Mouse (Mus musculus) midbrain, embryonic 10.5 days (tissue): ENCODE measurements at regions not wholly inside any gene's neighbourhood (a gene's known extent, or its start where the extent isn't known, plus 50 kb on each side); places are given as distances from the start of the nearest gene placed in this dataset.

Experiments
- DNase-seq: peaks from one replicate; pipeline ENCODE4 v3.0.0-alpha.2; 2017; ENCODE audit warnings: low spot score
- H3K27ac ChIP-seq: fragments of 300-500 bp; sonication (generic); replicated peaks from 2 replicates; pipeline ENCODE4 v1.5.1; 2016; ENCODE audit warnings: mild to moderate bottlenecking
- H3K27me3 ChIP-seq: fragments of 300-500 bp; sonication (generic); 2 replicates; pipeline ENCODE4 v1.6.1; 2016; ENCODE audit warnings: low read depth, mild to moderate bottlenecking; ENCODE audit not compliant: poor library complexity, severe bottlenecking
- H3K36me3 ChIP-seq: fragments of 300-500 bp; sonication (generic); 2 replicates; pipeline ENCODE4 v1.6.1; 2016; ENCODE audit warnings: mild to moderate bottlenecking, moderate library complexity
- H3K4me1 ChIP-seq: fragments of 300-500 bp; sonication (generic); 2 replicates; pipeline ENCODE4 v1.6.1; 2016
- H3K4me3 ChIP-seq: fragments of 300-500 bp; sonication (generic); 2 replicates; pipeline ENCODE4 v1.5.1; 2016; ENCODE audit warnings: mild to moderate bottlenecking, moderate library complexity
- H3K9me3 ChIP-seq: fragments of 300-500 bp; sonication (generic); replicated peaks from 2 replicates; pipeline ENCODE4 v1.6.1; 2016; ENCODE audit warnings: mild to moderate bottlenecking
- WGBS: fragments of 180-500 bp; shearing (Covaris S2); methylation state at CpG from one replicate; pipeline ENCODE4 v1.1.7; 2016; 5-methylcytosine and 5-hydroxymethylcytosine counted together

DNA sequence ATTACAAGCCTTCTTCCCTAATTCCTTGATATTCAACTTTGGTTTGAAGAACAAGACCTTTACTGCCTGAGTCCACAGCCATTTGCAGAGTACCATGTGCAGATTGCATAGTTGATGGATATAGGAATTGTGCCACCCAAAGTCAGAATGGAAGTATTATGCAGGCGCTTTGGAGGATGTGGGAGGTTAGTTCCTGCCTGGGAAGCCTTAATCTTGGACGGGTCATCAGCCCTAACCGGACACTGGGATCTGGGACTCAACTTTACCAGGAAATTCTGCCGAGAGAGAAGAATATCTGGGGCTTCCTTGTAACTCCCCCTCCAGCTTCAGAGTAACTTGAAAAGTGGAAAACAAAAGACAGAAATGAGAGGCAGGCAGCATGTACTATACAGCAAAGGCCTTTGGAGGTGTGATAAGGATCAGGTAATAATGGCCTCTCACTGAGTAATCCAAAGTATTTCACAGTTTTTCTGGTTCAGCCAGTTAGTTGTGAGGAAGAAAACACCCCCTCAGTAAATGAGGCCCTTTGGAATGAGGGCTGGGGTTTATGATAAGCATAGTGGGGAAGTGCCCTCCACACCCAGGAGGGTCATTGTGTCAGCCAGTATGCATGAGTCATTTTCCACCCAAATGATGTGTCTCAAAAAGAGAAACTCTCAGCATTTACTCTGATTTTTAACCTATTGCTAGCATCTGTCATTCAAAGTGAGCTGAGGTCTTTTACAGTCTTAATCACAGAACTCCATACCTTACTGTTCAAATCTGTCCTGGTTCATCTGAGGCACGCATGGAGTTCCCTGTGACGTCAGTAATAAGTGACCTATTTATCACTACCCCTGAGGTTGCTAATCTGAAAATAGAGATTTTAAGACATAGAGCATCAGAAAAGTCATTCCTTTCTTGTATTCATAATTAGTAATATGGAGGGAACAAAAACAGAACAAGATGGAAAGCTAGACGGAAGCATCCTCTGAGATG is 91.7 kb upstream of the Klf6 start:
- Histone ChIP-seq H3K36me3 (no peaks in the 10 kb centered on the region), H3K4me1 (no peaks in the 10 kb centered on the region), H3K9me3 (no peaks in the 10 kb centered on the region), H3K4me3 (no peak overlapping the region), H3K27me3 (no peaks in the 10 kb centered on the region), H3K27ac (no peak overlapping the region)
- DNase-seq, result no peak
- WGBS, result 83% methylated on average over 7 of the region's 7 CpGs

DNA sequence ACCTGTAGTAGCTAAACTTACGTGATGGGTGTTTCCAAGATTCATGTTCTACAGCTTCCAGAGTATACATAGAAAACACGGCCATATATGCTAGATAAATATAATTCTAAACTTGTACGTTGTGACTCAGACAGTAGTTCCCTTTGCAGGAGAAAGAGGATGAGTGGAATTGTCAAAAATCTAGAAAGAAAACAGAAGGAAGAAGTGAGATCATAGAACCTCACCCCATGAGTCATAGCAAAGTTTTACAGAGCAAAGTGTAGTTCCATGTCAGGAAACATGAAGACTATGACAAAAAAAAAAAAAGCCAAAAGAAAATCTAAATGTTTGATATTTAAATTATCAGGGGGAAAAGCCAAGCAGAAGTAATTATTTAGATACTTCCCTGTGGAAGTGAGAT is 87.5 kb upstream of the Klf6 start:
- Histone ChIP-seq H3K36me3 (no peaks in the 10 kb centered on the region), H3K4me3 (no peak overlapping the region), H3K27ac (no peak overlapping the region), H3K27me3 (no peaks in the 10 kb centered on the region), H3K9me3 (no peaks in the 10 kb centered on the region), H3K4me1 (no peaks in the 10 kb centered on the region)
- DNase-seq, result no peak
- WGBS, result 91% methylated on average over 3 of the region's 3 CpGs

DNA sequence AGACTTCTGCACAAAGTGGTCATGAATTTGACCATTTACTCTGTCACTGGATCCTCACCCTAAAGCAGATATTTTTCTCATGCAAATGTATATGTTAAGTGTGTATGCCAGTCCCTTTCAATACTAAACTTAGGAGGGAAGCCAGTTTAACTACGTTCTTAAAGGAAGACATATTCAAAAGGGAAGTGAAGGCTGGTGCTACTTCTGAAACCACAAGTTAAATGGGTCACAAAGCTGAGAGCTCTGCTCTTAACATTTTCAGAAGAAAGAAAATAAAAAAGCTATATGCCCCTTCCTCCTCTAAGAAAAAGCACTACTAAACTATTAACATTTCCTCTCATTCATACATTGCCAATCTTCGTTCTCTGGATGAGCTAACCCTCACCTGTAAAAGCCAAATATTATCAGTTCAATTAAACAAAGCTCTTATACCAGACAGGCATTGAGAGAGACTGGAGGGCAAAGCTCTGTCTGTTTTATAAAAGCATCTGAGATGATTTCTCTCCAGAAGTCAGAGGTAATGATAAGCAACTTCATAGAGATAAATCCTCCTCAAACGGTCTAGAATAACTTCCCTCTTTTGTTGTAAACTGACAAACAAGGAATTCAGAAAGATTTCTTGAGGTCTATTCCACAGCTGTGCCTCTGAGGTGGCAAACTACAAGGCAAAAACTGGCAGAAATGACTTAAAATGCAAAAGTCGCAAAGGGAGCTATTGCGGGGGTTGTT is 82.7 kb upstream of the Klf6 start:
- H3K27me3 ChIP-seq, result no peaks in the 10 kb centered on the region
- no peaks in the 10 kb centered on the region for H3K36me3 ChIP-seq
- no peaks in the 10 kb centered on the region for H3K9me3 ChIP-seq
- WGBS, result 76% methylated on average over 5 of the region's 5 CpGs
- H3K4me3 ChIP-seq, result no peak overlapping the region
- H3K4me1 ChIP-seq, result 0 out of 2 replicates have a peak, but pooled peaks cover 2% of the 10 kb centered on the region
- no peak for DNase-seq
- no peak overlapping the region for H3K27ac ChIP-seq

DNA sequence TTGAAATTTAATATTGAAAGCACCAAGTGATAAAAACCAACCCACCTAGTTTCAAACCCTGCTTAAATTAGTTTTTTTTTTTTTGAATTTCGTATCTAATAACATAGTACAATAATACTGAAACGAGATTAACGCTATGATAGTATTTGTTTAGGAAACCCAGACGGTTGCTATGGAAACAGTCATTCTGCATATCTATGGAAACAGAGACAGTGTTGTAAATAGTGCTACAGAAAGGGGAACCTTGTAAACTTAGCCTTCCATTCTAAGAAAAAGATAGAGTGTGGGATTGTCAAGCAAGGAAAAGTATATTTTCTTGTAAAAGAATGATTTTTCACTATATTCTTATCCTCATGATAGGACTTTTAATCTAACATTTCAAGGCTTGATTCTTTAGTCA is 81.9 kb upstream of the Klf6 start:
- Histone ChIP-seq H3K4me1 (0 out of 2 replicates have a peak, but pooled peaks cover 2% of the 10 kb centered on the region), H3K4me3 (no peak overlapping the region), H3K9me3 (no peaks in the 10 kb centered on the region), H3K27ac (no peak overlapping the region), H3K36me3 (no peaks in the 10 kb centered on the region), H3K27me3 (no peaks in the 10 kb centered on the region)
- WGBS, result 50% methylated on average over 4 of the region's 4 CpGs
- DNase-seq, result no peak

DNA sequence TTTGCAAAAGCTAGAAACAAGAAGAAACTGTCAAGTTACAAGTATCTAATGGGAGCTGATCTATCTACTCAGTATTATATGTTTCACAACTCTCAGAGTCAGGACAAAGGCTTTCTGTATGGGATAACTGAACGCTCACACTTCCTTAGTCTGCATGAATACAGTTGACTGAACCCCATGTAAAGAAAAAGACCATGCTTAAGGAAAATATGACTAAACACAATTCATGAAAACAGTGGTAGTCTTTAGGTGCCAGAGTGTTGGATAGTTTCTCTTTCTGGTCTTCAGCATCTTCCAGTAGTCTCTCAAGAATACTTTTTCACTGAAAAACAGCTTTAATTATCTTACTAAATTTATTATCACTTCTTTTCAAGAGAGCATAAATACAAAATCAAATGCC is 78.7 kb upstream of the Klf6 start:
- DNase-seq, result no peak
- no peaks in the 10 kb centered on the region for H3K9me3 ChIP-seq
- 92% methylated on average over 1 of the region's 1 CpGs for WGBS
- no peak overlapping the region for H3K27ac ChIP-seq
- no peaks in the 10 kb centered on the region for H3K27me3 ChIP-seq
- H3K4me3 ChIP-seq, result no peak overlapping the region
- no peaks in the 10 kb centered on the region for H3K36me3 ChIP-seq
- H3K4me1 ChIP-seq, result 0 out of 2 replicates have a peak, but pooled peaks cover 2% of the 10 kb centered on the region

DNA sequence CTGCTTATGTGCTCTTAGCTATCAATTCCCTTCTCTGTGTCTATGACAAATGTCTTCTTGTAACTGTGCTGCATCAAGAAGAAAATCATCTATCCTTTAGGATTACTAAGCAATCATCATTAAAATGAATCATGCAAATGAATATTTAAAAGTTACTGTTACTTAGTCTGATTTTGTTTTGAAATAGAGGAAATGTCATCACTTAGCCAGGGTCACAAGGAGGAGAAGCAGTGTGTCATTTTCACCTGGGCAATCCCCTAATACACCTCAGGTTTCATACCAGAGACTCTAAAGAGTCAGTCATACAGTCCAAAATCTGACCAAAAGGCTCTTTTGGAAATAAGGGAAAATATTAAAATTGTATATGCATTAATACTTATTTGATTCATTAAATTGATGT is 74.2 kb upstream of the Klf6 start:
- Histone ChIP-seq H3K27ac (no peak overlapping the region), H3K36me3 (no peaks in the 10 kb centered on the region), H3K4me1 (no peaks in the 10 kb centered on the region), H3K27me3 (no peaks in the 10 kb centered on the region), H3K9me3 (no peaks in the 10 kb centered on the region), H3K4me3 (no peak overlapping the region)
- DNase-seq, result no peak

DNA sequence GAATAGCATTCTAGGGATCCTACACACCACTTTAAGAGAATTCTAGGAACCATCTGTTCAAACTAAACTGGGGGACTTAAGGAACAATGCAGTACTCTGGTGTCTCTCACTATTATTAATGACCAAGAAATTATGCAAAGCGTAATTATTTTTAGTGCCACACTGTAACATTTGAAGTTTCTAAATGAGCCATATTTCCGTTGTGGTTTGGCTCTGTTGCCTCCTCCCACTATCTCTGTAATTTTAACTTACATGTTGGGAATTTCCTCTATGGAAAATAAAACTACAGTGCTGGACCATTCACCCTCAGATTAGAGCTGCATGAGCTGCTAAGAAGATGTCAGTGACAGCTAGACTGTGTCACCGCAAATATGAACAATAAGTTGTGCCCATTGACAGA is 72.0 kb upstream of the Klf6 start:
- H3K4me1 ChIP-seq, result no peaks in the 10 kb centered on the region
- 87% methylated on average over 3 of the region's 3 CpGs for WGBS
- no peaks in the 10 kb centered on the region for H3K27me3 ChIP-seq
- H3K27ac ChIP-seq, result no peak overlapping the region
- H3K36me3 ChIP-seq, result no peaks in the 10 kb centered on the region
- no peak overlapping the region for H3K4me3 ChIP-seq
- DNase-seq, result no peak
- no peaks in the 10 kb centered on the region for H3K9me3 ChIP-seq

DNA sequence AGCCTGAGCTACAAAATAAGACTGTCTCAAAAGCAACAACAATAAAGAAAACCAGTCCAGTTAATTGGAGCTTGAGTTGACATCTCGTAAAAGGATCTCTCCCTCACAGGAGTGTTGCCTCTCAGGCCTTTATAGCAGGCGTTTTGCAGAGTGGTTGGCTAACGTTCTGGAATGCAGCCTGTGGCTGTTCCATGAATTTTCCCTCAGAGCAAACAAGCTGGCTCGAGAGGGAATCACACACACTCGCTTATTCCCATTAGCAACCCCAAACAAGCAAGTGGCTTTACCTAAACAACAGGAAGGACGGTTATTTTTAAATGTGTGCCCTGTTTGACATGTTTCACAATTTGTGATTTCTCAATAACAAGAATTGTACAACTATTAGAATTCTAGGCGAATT is 59.2 kb upstream of the Klf6 start:
- H3K27ac ChIP-seq, result no peak overlapping the region
- no peak overlapping the region for H3K4me3 ChIP-seq
- H3K27me3 ChIP-seq, result no peaks in the 10 kb centered on the region
- H3K4me1 ChIP-seq, result peaks cover 15% of the 10 kb centered on the region
- no peaks in the 10 kb centered on the region for H3K36me3 ChIP-seq
- H3K9me3 ChIP-seq, result no peaks in the 10 kb centered on the region
- no peak for DNase-seq
- WGBS, result 70% methylated on average over 7 of the region's 7 CpGs

DNA sequence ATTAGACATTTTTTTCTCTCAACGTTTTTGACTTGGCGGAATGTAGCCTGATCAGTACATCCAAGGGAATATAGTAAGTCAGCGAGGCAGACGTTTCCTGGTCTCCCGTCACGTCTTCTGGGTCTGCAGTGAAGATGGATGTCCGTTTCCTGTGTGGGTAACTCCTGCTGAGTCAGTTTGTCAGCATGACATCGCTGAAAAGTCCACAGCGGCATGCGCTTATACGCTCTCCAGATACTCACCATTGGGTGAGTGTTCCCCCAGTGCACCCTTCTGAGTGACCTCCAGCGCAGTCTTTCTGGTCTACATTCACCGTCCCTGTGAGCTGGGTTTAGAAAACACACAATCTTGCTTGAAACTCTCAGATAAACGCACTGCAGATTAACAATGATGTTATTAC is 58.5 kb upstream of the Klf6 start:
- Histone ChIP-seq H3K4me1 (peaks cover 13% of the 10 kb centered on the region), H3K27me3 (no peaks in the 10 kb centered on the region), H3K4me3 (no peak overlapping the region), H3K9me3 (no peaks in the 10 kb centered on the region), H3K36me3 (no peaks in the 10 kb centered on the region), H3K27ac (no peak overlapping the region)
- WGBS, result 73% methylated on average over 14 of the region's 14 CpGs
- no peak for DNase-seq

DNA sequence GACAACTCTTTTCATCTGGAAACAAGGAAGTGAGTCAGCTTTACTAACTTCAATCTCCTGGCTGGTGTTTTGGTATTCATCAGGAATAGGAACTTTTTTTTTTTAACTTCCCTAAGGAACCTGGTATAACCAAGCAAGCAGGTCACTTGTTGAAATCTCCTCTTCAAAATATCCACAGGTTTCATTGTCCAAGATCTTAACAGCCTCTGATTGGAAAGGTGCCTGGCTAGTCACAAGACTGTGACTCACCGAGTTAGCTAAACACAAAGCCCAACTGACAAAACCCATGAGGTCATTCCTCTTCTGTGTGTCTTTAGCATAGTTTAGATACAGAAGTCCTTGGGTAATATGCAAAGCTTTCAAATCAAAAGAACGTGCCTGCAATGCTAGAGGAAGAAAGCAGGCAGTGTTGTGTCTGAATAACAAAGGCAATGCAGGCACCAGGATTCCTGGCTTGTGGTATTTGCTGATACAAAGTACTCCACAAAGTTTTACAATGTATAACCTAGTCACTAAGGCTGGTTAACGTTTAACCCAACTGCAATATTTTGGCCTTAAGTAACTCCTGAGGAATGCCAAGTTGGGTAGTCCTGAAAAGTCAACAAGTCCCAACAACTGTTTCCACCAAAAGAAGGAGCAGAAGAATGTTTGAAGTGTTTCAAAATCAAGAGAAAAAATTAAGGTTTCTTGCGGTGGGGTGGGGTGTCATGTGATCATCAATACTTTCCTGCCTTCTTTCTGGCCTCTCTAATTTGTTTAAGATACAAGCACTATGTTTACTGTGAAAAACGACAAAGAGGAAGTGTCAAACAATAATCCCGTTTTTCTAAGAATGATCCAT is 57.5 kb upstream of the Klf6 start:
- 19% methylated on average over 6 of the region's 6 CpGs for WGBS
- DNase-seq, result no peak
- Histone ChIP-seq H3K4me3 (no peak overlapping the region), H3K4me1 (peaks cover 13% of the 10 kb centered on the region), H3K9me3 (no peaks in the 10 kb centered on the region), H3K27me3 (no peaks in the 10 kb centered on the region), H3K36me3 (no peaks in the 10 kb centered on the region), H3K27ac (peak overlapping the region; percentile 33; the same call in 1 of the 2 replicates)

DNA sequence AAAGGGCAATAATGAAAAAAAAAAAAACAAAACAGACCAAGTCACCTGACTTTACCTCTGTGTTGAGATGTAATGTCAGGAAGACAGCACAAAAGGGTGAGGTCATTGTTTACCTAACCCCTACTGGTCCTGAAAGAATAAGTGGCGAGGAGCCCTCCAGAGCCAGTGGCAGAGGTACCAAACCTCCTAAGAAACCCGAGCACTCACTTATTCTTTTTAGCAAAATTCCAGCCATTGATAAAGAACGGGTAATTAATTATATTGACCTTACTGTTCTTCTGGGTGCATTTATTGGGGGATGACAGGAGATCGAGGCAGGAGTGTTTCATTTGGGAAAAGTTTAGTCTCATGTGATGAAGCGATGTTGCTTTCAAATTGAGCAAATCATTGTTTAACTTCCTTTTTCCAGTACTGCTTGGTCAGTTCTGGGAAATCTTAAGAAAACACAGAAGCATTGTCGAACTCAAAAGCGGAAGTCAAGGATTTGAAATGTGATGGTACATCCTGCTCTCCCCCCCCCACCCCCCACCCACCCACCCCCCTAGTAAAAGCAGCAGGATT is 56.8 kb upstream of the Klf6 start:
- H3K27me3 ChIP-seq, result no peaks in the 10 kb centered on the region
- H3K36me3 ChIP-seq, result no peaks in the 10 kb centered on the region
- no peak for DNase-seq
- no peaks in the 10 kb centered on the region for H3K9me3 ChIP-seq
- H3K4me1 ChIP-seq, result peaks cover 13% of the 10 kb centered on the region
- no peak overlapping the region for H3K27ac ChIP-seq
- H3K4me3 ChIP-seq, result no peak overlapping the region
- 32% methylated on average over 7 of the region's 7 CpGs for WGBS

DNA sequence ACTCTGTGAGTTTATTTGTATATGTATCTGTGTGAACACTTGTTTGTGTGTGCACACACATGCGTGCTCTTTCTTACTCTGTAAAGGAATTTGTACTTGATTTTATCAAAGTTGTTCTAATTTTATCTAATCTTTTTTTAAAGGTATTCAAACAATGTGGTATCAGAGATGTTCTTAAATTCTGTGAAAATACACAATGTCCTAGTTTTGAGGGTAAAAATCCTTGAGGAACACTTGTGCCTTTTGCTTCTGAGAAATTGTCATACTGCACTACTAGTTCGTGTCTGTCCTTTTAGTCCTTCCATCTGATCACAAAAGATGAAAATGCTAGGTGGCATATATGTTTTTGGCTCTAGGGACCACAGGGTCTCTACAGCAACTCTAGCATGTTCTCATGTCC is 52.9 kb upstream of the Klf6 start:
- 84% methylated on average over 2 of the region's 2 CpGs for WGBS
- no peak overlapping the region for H3K4me3 ChIP-seq
- no peaks in the 10 kb centered on the region for H3K27me3 ChIP-seq
- no peaks in the 10 kb centered on the region for H3K9me3 ChIP-seq
- DNase-seq, result no peak
- peaks cover 12% of the 10 kb centered on the region for H3K4me1 ChIP-seq
- no peaks in the 10 kb centered on the region for H3K36me3 ChIP-seq
- no peak overlapping the region for H3K27ac ChIP-seq
